In genomic region chr7:117134869-117135268, GRCm38 (mm10) we compare ENCODE assay signal across 27 mouse cellular contexts.
"Had no signal": no experiment of that assay in that cellular context is flagged by ENCODE, and none has a peak within 500 bp of the region (broad histone marks: within the 10 kb centered on the region; RNA-seq: fewer than 3 reads in every experiment).

No protein-coding gene starts in this region.

- H3K4me2 ChIP-seq: embryonic facial prominence, embryonic 12.5 days; embryonic facial prominence, embryonic 13.5 days; embryonic facial prominence, embryonic 15.5 days; forebrain, embryonic 12.5 days; forebrain, embryonic 13.5 days; forebrain, embryonic 15.5 days; heart, embryonic 11.5 days had no signal

- H3K27me3 ChIP-seq: embryonic facial prominence, embryonic 12.5 days; embryonic facial prominence, embryonic 13.5 days; embryonic facial prominence, embryonic 15.5 days; forebrain, embryonic 12.5 days; forebrain, embryonic 13.5 days; forebrain, embryonic 15.5 days had no signal

- H3K4me3 ChIP-seq: embryonic facial prominence, embryonic 10.5 days; embryonic facial prominence, embryonic 12.5 days; embryonic facial prominence, embryonic 13.5 days; embryonic facial prominence, embryonic 15.5 days; erythroblast, embryonic 14.5 days; forebrain, embryonic 12.5 days; forebrain, embryonic 13.5 days; forebrain, embryonic 15.5 days; gastrocnemius, adult 2 months; heart, adult 2 months; heart, embryonic 10.5 days had no signal

- ATAC-seq: forebrain, embryonic 13.5 days; forebrain, embryonic 15.5 days; forebrain, embryonic 16.5 days had no signal

- H3K9me3 ChIP-seq: embryonic facial prominence, embryonic 10.5 days; embryonic facial prominence, embryonic 12.5 days; embryonic facial prominence, embryonic 13.5 days; embryonic facial prominence, embryonic 15.5 days; forebrain, embryonic 12.5 days; forebrain, embryonic 13.5 days; forebrain, embryonic 15.5 days; heart, embryonic 10.5 days had no signal

- DNase-seq: cerebellum, adult 8-10 months; cerebellum, adult 9-10 months; cerebellum, adult 9-11 months; cerebellum, postnatal 10 days; cerebellum, postnatal 14 days; cerebellum, postnatal 25 days; cerebellum, postnatal 36 days; embryo, embryonic 11 days; gastrocnemius, adult 2 months; gastrocnemius, postnatal 10 days; gastrocnemius, postnatal 14 days; gastrocnemius, postnatal 25 days; gastrocnemius, postnatal 36 days; heart, adult 11 months; heart, adult 18-20 months; heart, adult 2 months had no signal

- H3K36me3 ChIP-seq: embryonic facial prominence, embryonic 10.5 days; embryonic facial prominence, embryonic 12.5 days; embryonic facial prominence, embryonic 13.5 days; embryonic facial prominence, embryonic 15.5 days; forebrain, embryonic 12.5 days; forebrain, embryonic 15.5 days; heart, embryonic 10.5 days had no signal

- H3K9ac ChIP-seq: embryonic facial prominence, embryonic 12.5 days; embryonic facial prominence, embryonic 13.5 days; embryonic facial prominence, embryonic 15.5 days; forebrain, embryonic 12.5 days; forebrain, embryonic 13.5 days; forebrain, embryonic 15.5 days had no signal

- H3K27ac ChIP-seq: embryonic facial prominence, embryonic 10.5 days; embryonic facial prominence, embryonic 12.5 days; embryonic facial prominence, embryonic 13.5 days; embryonic facial prominence, embryonic 15.5 days; forebrain, embryonic 12.5 days; forebrain, embryonic 13.5 days; forebrain, embryonic 15.5 days; gastrocnemius, adult 2 months; heart, adult 2 months; heart, embryonic 10.5 days had no signal
